Mouse (Mus musculus) cerebellum, adult 2 months (tissue): Measurements from ENCODE around the gene Ccdc187.

Source experiments
- CTCF ChIP-seq: fragments of 200-500 bp; IDR thresholded peaks from 2 replicates; pipeline ENCODE4 v1.5.1; 2011; ENCODE audit warnings: low read depth, mild to moderate bottlenecking, control low read depth, low read length, moderate library complexity, borderline replicate concordance; ENCODE audit not compliant: insufficient read depth
- POLR2A ChIP-seq: fragments of 200-500 bp; IDR thresholded peaks from 2 replicates; pipeline ENCODE4 v1.6.1; 2011; ENCODE audit warnings: low read length, control low read depth, borderline replicate concordance; ENCODE audit not compliant: insufficient read depth

- TF ChIP-seq CTCF (no peak), POLR2A (no peak)
These were observed 29.7 kb downstream of the Ccdc187 start for GRCm38 (mm10) chr2:26264646-26265045.
